8 mouse cellular contexts compared by ENCODE assay signal in the genomic region with DNA sequence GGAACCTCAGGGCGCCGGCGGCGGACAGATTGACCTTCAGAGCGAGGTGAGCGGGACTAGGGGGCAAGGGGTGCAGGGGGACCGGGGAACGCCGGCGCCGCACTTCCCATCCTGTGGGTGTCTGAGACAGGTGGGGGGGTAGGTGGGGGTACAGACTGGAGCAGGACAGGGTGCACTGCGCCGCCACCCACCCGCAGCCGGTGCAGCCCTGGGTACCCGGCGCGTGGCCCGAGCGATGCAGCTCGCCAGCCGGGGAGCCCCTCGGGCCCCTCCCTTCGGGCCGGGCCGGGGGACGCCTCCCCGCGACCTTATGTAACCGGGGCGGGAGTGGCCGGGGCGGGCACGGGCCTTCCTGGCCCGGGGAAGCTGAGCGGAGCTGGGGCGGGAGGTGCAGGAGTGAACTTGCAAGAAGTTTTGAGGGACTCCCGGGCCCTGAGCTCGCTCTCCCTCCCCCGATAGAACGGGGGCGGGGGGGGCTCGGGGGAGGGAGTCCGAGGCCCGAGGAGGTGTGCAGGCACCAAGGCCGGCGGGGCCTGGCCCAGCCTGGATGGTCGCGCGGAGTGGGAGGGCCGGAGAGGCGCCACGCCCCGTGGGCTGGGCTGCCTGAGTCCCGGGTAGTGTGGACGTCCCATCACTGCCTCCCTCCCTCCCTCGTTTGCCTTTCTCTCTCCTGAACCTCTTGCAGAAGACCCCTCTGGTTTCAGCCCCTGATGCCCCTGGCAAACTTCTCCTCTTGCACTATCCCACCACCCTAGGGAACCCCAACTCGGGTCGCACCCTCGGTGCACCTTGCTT. TPM values are rescaled to one million over a fixed set of nuclear protein-coding genes. Genes with fewer than 3 reads are reported as not detected.
DNase-seq lines count a peak whose midpoint lies in the region; ATAC-seq and TF ChIP-seq lines count a peak whose summit lies in the region.

No protein-coding gene starts in this region.

- H3K4me1 ChIP-seq in forebrain, embryonic 10.5 days = peaks cover 34% of the 10 kb centered on the region
- peaks cover 37% of the 10 kb centered on the region for H3K4me1 ChIP-seq in heart, embryonic 15.5 days (replicated peaks)
- peaks cover 45% of the 10 kb centered on the region for H3K4me1 ChIP-seq in liver, embryonic 15.5 days (replicated peaks)
- H3K4me1 ChIP-seq in neural tube, embryonic 11.5 days (ENCODE audit: control insufficient read depth, insufficient read depth, low read length) = peaks cover 18% of the 10 kb centered on the region

- DNase-seq in CD4-positive helper T cell, adult 2 months (ENCODE audit: low read depth, low spot score) = peak; percentile 80
- peak; percentile 63 for DNase-seq in brain, embryonic 14.5 days (ENCODE audit: low read depth)
- DNase-seq in forebrain, embryonic 10.5 days (ENCODE audit: extremely low spot score, low spot score) = peak; percentile 62
- peak; percentile 91 to 97 for DNase-seq in kidney, postnatal 25 days
- DNase-seq in neural tube, embryonic 11.5 days (ENCODE audit: low spot score) = peak; percentile 65
- peak; percentile 41 for DNase-seq in telencephalon, adult 2 months (ENCODE audit: low read depth, low spot score)

- H3K27ac ChIP-seq in forebrain, embryonic 10.5 days = peak overlapping the region; percentile 71
- H3K27ac ChIP-seq in heart, embryonic 15.5 days = peak overlapping the region; percentile 96
- peak overlapping the region; percentile 78 for H3K27ac ChIP-seq in liver, embryonic 15.5 days (replicated peaks)
- no peak overlapping the region for H3K27ac ChIP-seq in neural tube, embryonic 11.5 days (ENCODE audit: low read depth, low read length)

- H3K9ac ChIP-seq in heart, embryonic 15.5 days = peak overlapping the region; percentile 93
- H3K9ac ChIP-seq in liver, embryonic 15.5 days = peak overlapping the region; percentile 68
- H3K9ac ChIP-seq in neural tube, embryonic 11.5 days (ENCODE audit: low read length) = peak overlapping the region; percentile 61

- TF ChIP-seq CTCF in brain, embryonic 14.5 days (IDR thresholded peaks at IDR 0.05; ENCODE audit: borderline replicate concordance, extremely low read depth, insufficient read depth, insufficient read length) = no peak

- H3K9me3 ChIP-seq in forebrain, embryonic 10.5 days = no peaks in the 10 kb centered on the region
- no peaks in the 10 kb centered on the region for H3K9me3 ChIP-seq in heart, embryonic 15.5 days (replicated peaks)
- H3K9me3 ChIP-seq in liver, embryonic 15.5 days (replicated peaks) = no peaks in the 10 kb centered on the region
- no peaks in the 10 kb centered on the region for H3K9me3 ChIP-seq in neural tube, embryonic 11.5 days (ENCODE audit: control insufficient read depth, low read length)

- H3K4me2 ChIP-seq in heart, embryonic 15.5 days = peak overlapping the region; percentile 94
- peak overlapping the region; percentile 99 for H3K4me2 ChIP-seq in liver, embryonic 15.5 days
- peak overlapping the region; percentile 97 for H3K4me2 ChIP-seq in neural tube, embryonic 11.5 days (ENCODE audit: low read depth)

- H3K4me3 ChIP-seq in forebrain, embryonic 10.5 days = peak overlapping the region; percentile 68
- peak overlapping the region; percentile 87 for H3K4me3 ChIP-seq in heart, embryonic 15.5 days
- H3K4me3 ChIP-seq in liver, embryonic 15.5 days (replicated peaks) = peak overlapping the region; percentile 73
- peak overlapping the region; percentile 53 for H3K4me3 ChIP-seq in neural tube, embryonic 11.5 days (ENCODE audit: low read depth, low read length)

- peak; percentile 92 for ATAC-seq in heart, embryonic 15.5 days (replicated peaks; ENCODE audit: insufficient number of reproducible peaks, insufficient read depth, low FRiP score, low read depth)
- ATAC-seq in liver, embryonic 15.5 days (ENCODE audit: insufficient read depth) = peak; percentile 78
- peak; percentile 73 for ATAC-seq in neural tube, embryonic 11.5 days (ENCODE audit: insufficient read depth, low FRiP score, low TSS enrichment)

- 2% methylated on average over 59 of the region's 60 CpGs for WGBS in forebrain, embryonic 10.5 days
- WGBS in heart, embryonic 15.5 days = under 1% methylated on average over 50 of the region's 60 CpGs
- under 1% methylated on average over 49 of the region's 60 CpGs for WGBS in liver, embryonic 15.5 days (ENCODE audit: insufficient replicate concordance)
- WGBS in neural tube, embryonic 11.5 days = under 1% methylated on average over 45 of the region's 60 CpGs

- H3K36me3 ChIP-seq in forebrain, embryonic 10.5 days (replicated peaks) = no peaks in the 10 kb centered on the region
- H3K36me3 ChIP-seq in heart, embryonic 15.5 days = no peaks in the 10 kb centered on the region
- no peaks in the 10 kb centered on the region for H3K36me3 ChIP-seq in liver, embryonic 15.5 days (replicated peaks)
- H3K36me3 ChIP-seq in neural tube, embryonic 11.5 days (ENCODE audit: control insufficient read depth, insufficient read depth, low read length) = no peaks in the 10 kb centered on the region

- no peak for TF ChIP-seq POLR2A in brain, embryonic 14.5 days (IDR thresholded peaks at IDR 0.05; ENCODE audit: borderline replicate concordance, extremely low read depth, insufficient read depth, insufficient read length, poor library complexity, severe bottlenecking)

- H3K27me3 ChIP-seq in forebrain, embryonic 10.5 days (ENCODE audit: poor library complexity, severe bottlenecking) = peaks cover 59% of the 10 kb centered on the region
- H3K27me3 ChIP-seq in heart, embryonic 15.5 days = no peaks in the 10 kb centered on the region
- H3K27me3 ChIP-seq in liver, embryonic 15.5 days = peaks cover 31% of the 10 kb centered on the region
- peaks cover 23% of the 10 kb centered on the region for H3K27me3 ChIP-seq in neural tube, embryonic 11.5 days (ENCODE audit: control insufficient read depth, insufficient read depth, low read length)

RNA-seq across cellular contexts. Expression of a gene that starts 0.6 kb away (rescaled TPM):
- polyA plus RNA-seq in brain, embryonic 14.5 days (2012; rRNA removed) = 2.0 and 3.2 TPM in 2 replicates
- polyA plus RNA-seq in forebrain, embryonic 10.5 days (2016; fragmentation: Nextera tagmentation; extraction: Ambion mirVana) = 1.9 and 2.2 TPM in 2 replicates
- 24.9 and 25.2 TPM in 2 replicates for polyA plus RNA-seq in heart, embryonic 15.5 days (2015; fragmentation: Nextera tagmentation; extraction: Ambion mirVana)
- 4.6 and 5.3 TPM in 2 replicates for polyA plus RNA-seq in liver, embryonic 15.5 days (2015; fragmentation: Nextera tagmentation; extraction: Ambion mirVana)
- polyA plus RNA-seq in neural tube, embryonic 11.5 days (2014; fragmentation: Nextera tagmentation; extraction: Ambion mirVana) = 1.8 and 2.0 TPM in 2 replicates

RNA-seq across cellular contexts. Expression of a gene that starts 10.8 kb away (rescaled TPM):
- polyA plus RNA-seq in brain, embryonic 14.5 days (2012; rRNA removed) = not detected in 2 replicates
- not detected in 2 replicates for polyA plus RNA-seq in forebrain, embryonic 10.5 days (2016; fragmentation: Nextera tagmentation; extraction: Ambion mirVana)
- polyA plus RNA-seq in heart, embryonic 15.5 days (2015; fragmentation: Nextera tagmentation; extraction: Ambion mirVana) = 0.40 and 0.81 TPM in 2 replicates
- polyA plus RNA-seq in liver, embryonic 15.5 days (2015; fragmentation: Nextera tagmentation; extraction: Ambion mirVana) = not detected in 2 replicates
- polyA plus RNA-seq in neural tube, embryonic 11.5 days (2014; fragmentation: Nextera tagmentation; extraction: Ambion mirVana) = not detected in 2 replicates

RNA-seq across cellular contexts. Expression of a gene that starts 42.9 kb away (rescaled TPM):
- polyA plus RNA-seq in brain, embryonic 14.5 days (2012; rRNA removed) = 0.52 and 1.0 TPM in 2 replicates
- polyA plus RNA-seq in forebrain, embryonic 10.5 days (2016; fragmentation: Nextera tagmentation; extraction: Ambion mirVana) = 0.70 and 0.90 TPM in 2 replicates
- 0.44 and 0.53 TPM in 2 replicates for polyA plus RNA-seq in heart, embryonic 15.5 days (2015; fragmentation: Nextera tagmentation; extraction: Ambion mirVana)
- not detected in 2 replicates for polyA plus RNA-seq in liver, embryonic 15.5 days (2015; fragmentation: Nextera tagmentation; extraction: Ambion mirVana)
- polyA plus RNA-seq in neural tube, embryonic 11.5 days (2014; fragmentation: Nextera tagmentation; extraction: Ambion mirVana) = 0.84 and 2.7 TPM in 2 replicates

RNA-seq across cellular contexts. Expression of a gene that starts 43.2 kb away (rescaled TPM):
- 4.9 and 5.1 TPM in 2 replicates for polyA plus RNA-seq in brain, embryonic 14.5 days (2012; rRNA removed)
- 0.14 and 0.22 TPM in 2 replicates for polyA plus RNA-seq in forebrain, embryonic 10.5 days (2016; fragmentation: Nextera tagmentation; extraction: Ambion mirVana)
- 0.19 and 0.49 TPM in 2 replicates for polyA plus RNA-seq in heart, embryonic 15.5 days (2015; fragmentation: Nextera tagmentation; extraction: Ambion mirVana)
- polyA plus RNA-seq in liver, embryonic 15.5 days (2015; fragmentation: Nextera tagmentation; extraction: Ambion mirVana) = 0.07 TPM in 1 of 2 replicates, not detected in the other
- 1.8 and 2.7 TPM in 2 replicates for polyA plus RNA-seq in neural tube, embryonic 11.5 days (2014; fragmentation: Nextera tagmentation; extraction: Ambion mirVana)

RNA-seq across cellular contexts. Expression of a gene that starts 48.6 kb away (rescaled TPM):
- polyA plus RNA-seq in brain, embryonic 14.5 days (2012; rRNA removed) = 54.2 and 55.4 TPM in 2 replicates
- polyA plus RNA-seq in forebrain, embryonic 10.5 days (2016; fragmentation: Nextera tagmentation; extraction: Ambion mirVana) = 7.5 and 8.6 TPM in 2 replicates
- 3.8 and 4.1 TPM in 2 replicates for polyA plus RNA-seq in heart, embryonic 15.5 days (2015; fragmentation: Nextera tagmentation; extraction: Ambion mirVana)
- 1.5 and 1.6 TPM in 2 replicates for polyA plus RNA-seq in liver, embryonic 15.5 days (2015; fragmentation: Nextera tagmentation; extraction: Ambion mirVana)
- 8.6 and 12.1 TPM in 2 replicates for polyA plus RNA-seq in neural tube, embryonic 11.5 days (2014; fragmentation: Nextera tagmentation; extraction: Ambion mirVana)

Comparison
In these comparisons a context has a peak if more than half of its experiments do, and no peak if none do; other contexts are left out.
1. DNase-seq: peak in every context shown above with its lines; median percentile 94 in kidney, postnatal 25 days; 80 in CD4-positive helper T cell, adult 2 months; 65 in neural tube, embryonic 11.5 days; 63 in brain, embryonic 14.5 days; 62 in forebrain, embryonic 10.5 days; 41 in telencephalon, adult 2 months.